Mouse (Mus musculus): ENCODE data around the gene Gm20479.

DNA sequence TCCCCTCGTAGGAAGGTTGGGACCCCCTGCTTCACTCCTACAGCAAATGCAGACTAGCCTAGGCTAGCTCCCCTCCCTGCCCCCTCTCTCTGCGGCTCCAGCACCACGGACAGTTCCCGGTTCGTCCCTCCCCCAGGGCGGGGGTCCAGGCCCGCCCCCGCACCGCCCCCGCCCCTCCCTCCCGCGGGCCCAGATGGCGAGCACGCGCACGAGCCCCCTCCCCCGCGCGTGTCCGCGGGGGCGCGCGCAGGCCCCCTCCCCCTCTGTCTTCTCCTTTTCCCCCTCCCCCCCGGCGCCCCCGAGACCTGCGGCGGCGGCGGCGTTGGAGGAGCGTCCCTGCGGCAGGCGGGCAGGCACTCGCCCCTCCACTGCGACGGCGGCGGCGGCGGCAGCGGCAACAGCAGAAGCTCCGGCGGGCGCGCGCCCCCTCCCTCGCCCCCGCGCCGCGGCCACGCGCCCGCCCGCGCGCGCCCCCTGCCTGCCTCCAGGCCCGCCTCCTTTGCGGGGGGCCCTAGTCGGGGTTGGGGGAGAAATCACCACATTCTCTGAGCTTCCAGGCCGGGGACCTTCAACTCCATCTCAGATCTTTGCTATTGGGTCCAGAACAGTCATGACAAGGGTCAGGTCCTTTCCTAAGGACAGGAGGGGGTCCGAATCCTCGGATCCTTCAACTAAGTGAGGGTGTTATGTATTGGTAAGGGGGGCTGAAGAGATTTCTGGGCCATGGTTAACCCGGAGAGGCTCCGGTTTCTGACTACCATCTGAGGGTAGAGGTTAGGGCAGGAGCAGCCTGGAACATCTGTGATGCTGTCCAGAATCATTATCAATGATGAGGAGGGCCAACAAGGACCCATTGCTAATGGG is 39.2 kb upstream of the Gm20479 start:
- TF ChIP-seq POLR2A (IDR thresholded peaks at IDR 0.05; ENCODE audit: insufficient read depth, low read length) (no peak), CTCF (IDR thresholded peaks at IDR 0.05; ENCODE audit: low read depth, low read length) (no peak), EP300 (IDR thresholded peaks at IDR 0.05; ENCODE audit: insufficient read depth, low read depth, low read length) (peak; percentile 79; the same call in 1 of the 2 replicates)
